Mouse (Mus musculus) heart, adult 2 months (tissue): ENCODE results near the gene Thoc3.

Source experiments
- CTCF ChIP-seq: fragments of 200-600 bp; IDR thresholded peaks from 2 replicates; pipeline ENCODE4 v1.8.1; 2022; ENCODE audit warnings: antibody characterized with exemption, mild to moderate bottlenecking, moderate library complexity
- EP300 ChIP-seq: fragments of 200-500 bp; IDR thresholded peaks from 2 replicates; pipeline ENCODE4 v1.6.1; 2011; ENCODE audit warnings: low read depth, low read length, control low read depth; ENCODE audit not compliant: insufficient read depth
- POLR2A ChIP-seq: fragments of 200-500 bp; IDR thresholded peaks from 2 replicates; pipeline ENCODE4 v1.6.1; 2011; ENCODE audit warnings: mild to moderate bottlenecking, low read depth, low read length, control low read depth; ENCODE audit not compliant: insufficient read depth

- TF ChIP-seq CTCF (no peak), POLR2A (no peak), EP300 (no peak)
Observed at GRCm38 (mm10) chr13:54439912-54440311, 28.7 kb downstream of the Thoc3 start.
